Mouse (Mus musculus) cerebellum, adult 11 months (tissue): ENCODE measurements around the gene Rad51.
A peak's percentile ranks its signal among the peaks of the same experiment; 100 is the strongest.

ENCODE experiments used
- DNase-seq: peaks from one replicate; pipeline ENCODE4 v3.0.0; 2022

Gene Rad51

DNA sequence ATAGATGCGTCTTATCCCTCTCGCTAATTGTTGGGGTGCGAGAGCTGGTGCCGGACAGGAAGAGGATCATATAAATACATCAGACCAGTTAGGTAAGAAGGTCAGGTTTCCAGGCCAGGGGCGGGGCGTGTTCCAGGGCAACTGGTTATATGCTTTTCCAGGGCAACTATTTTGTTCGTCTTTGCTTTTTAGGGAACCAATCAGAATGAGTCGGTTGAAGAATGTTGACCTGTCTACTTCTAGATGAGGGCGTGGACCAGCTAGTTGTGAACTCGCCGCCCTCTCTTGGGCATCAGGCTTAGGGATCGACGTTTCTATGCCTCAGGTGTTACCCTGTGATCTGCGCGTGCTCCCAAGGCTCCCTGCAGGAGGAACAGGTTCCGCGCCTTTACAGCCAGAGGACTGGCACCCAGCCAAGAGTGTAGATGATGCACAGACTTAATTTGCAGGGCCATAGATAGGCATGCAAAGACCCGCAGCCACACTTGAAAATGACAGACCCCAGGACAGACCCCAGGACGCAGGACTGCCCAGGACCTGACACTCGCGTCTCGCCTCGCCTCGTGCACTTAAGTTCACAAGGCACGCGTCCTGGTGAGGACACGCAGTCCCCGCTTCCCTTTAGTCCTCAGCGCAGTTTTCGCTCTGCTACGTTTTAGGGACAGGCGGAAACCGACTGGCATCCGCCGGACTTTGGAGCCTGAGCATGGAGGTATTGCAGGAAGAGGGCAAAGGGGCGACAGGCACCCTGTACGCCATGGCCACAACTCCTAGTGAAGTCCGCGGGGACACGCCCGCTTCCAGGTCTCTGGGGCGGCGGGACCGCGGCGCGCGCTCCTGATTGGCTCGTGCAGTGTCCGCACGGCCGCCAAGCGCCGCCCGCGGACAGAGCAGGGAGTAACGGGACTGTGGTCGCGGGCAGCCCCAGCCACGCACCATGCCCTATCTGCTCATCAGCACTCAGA lies 54.6 kb downstream of the Rad51 start, which contains the start of gene Gchfr:
Gene Gchfr (plus strand): TSS at position 873 of the 965 bp plus-strand sequence.
- DNase-seq = peak; percentile 29

DNA sequence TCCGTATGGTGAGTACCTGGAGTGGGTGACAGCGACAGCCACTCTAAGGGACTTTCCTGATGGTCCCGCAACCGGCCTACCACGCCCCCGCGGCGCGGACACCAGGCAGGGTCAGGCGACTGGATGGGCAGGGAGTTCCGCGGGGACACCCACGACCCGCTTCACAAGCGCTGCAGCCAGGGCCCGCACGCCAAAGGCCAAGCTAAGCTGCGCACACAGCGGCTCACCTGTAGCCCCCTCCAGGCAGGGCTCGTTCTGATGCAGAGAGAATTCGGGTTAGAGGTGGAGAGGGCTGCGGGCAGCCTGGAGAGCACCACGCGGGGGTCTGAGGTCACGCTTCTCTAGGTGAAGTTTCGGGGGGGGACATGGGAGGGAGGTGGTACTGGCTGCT lies 55.3 kb downstream of the Rad51 start:
- no peak for DNase-seq

DNA sequence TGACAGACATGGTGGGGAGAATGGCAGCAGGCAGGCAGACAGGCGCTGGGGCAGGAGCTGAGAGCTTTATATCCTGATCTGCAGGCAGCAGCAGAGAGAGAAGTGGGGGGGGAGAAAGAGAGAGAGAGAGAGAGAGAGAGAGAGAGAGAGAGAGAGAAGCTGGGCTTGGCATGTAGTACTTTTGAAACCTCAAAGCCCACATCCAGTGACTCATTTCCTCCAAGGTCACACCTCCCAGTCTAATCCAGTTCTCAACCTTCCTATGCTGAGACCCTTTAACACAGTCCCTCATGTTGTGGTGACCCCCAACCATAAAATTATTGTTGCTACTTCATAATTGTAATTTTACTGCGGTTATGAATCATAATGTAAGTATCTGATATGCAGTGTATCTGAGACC lies 57.7 kb downstream of the Rad51 start:
- no peak for DNase-seq

DNA sequence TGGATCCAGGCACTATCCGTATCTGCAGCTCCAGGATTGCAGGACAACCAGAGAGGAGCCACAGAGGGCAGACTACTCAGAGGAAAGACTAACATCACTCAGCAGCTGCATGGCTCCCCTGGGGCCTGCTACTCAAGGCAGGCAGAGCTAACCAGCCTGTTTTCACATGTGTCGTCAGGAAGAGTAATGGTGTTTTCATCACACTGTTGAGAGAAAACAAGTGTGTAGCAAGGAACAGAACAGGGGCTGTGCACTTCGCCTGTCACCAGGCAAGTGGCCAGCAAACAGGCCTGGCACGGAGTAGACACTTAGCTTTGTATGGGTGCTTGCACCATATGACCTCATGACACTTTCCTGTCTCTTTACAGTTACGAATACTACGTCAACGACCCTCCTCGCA lies 59.0 kb downstream of the Rad51 start:
- no peak for DNase-seq

- no peak for DNase-seq
Measured at GRCm38 (mm10) chr2:119172446-119172845, 59.9 kb downstream of the Rad51 start.

GRCm38 (mm10) chr2:119172862-119173576 lies 60.4 kb downstream of the Rad51 start:
- DNase-seq = no peak

- DNase-seq = no peak
Measured at GRCm38 (mm10) chr2:119173991-119174651, 61.5 kb downstream of the Rad51 start, which contains the start of gene Gm14137. Gene Gm14137, plus strand, starts transcription at chr2:119174509.

- DNase-seq = no peak
Measured at GRCm38 (mm10) chr2:119174866-119175265, 62.3 kb downstream of the Rad51 start.

DNA sequence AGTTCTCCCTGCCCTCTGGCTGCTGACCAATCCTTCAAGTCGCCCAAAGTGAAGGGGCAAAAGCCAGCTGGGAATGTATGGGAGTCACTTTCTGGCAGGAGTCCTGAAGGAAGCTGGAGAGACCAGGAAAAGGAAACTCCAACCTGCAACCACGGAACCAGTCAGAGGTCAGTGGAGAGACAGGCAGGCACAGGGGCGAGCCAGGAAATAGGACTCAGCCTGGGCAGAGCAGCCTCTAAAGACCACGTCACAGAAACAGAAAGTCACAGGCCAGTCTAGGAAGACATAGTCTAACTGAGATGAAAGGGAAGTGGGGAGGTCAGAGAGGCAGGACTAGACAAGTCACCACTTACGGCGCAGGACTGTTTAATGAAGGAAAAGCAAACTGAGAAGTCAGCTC lies 63.0 kb downstream of the Rad51 start:
- DNase-seq = no peak

DNA sequence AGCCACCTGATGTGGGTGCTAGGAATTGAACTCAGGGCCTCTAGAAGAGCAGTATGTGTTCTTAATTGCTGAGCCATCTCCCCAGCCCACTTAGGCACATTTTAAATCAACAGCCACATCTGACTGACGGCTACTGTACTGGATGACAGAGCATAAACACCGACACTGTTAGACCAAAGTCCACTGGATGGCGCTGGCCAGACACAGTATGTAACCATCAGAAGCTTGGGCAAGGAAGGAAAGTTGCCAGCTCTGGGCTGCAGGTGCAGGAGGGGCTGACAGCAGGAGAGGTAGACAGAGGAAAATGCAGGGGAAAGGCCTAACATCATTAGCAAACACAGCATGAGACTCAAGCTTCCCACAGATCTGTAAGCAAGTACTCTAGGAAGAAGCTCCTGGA lies 64.2 kb downstream of the Rad51 start:
- no peak for DNase-seq

- no peak for DNase-seq
Measured at GRCm38 (mm10) chr2:119177384-119177939, 64.9 kb downstream of the Rad51 start.

GRCm38 (mm10) chr2:119182914-119183313 lies 70.3 kb downstream of the Rad51 start:
- DNase-seq = no peak

DNA sequence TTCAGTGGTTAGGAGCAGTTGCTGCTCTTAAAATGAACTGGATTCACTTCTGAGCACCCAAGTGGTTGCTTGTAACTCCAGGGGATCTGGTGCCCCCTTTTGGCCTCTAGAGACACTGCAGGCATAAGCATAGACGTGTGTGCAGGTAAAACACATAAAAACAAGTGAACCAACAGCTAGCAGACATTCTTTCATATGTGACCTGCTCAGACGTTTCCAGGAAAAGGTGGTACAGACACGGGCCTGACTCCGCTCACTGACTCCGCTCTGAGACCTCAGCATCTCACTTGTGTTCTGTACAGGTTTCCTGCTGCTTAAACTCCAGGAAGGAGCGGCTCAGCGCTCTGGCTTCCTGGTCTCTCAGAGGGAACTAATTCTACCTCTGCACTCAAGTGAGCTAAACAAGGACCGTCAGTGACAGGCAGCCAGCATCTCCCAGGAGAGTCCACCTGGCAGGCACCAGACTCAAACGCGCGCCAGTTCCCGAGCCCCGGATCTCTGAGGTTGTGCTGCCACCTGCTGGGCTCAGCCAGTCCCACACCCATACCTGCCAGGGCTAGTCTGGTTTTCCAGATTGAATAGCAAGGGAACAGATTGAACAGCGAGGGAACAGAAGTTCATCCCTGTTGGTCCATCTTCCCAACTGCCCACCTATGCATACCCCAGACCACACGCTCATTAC lies 76.6 kb downstream of the Rad51 start:
- DNase-seq = peak; percentile 90

DNA sequence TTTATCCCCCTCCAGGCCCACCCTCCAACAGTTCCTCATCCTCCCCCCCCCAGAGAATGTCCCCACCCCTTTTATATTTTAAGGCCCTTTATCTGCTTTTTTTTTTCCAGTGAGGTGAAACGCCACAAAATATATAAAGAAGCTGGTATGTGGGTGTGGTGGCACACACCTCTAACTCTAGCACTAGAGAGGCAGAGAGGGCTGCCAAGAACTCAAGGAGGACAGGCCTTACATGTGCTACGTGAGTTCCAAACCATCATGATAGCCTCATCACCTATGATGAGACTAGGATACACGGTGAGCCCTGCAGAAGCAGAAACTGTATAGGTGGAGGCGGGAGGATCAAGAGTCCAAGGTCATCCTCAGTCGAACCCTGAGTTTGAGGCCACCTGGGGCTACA lies 78.4 kb downstream of the Rad51 start:
- no peak for DNase-seq

GRCm38 (mm10) chr2:119194140-119194539 lies 81.5 kb downstream of the Rad51 start:
- DNase-seq = no peak

DNA sequence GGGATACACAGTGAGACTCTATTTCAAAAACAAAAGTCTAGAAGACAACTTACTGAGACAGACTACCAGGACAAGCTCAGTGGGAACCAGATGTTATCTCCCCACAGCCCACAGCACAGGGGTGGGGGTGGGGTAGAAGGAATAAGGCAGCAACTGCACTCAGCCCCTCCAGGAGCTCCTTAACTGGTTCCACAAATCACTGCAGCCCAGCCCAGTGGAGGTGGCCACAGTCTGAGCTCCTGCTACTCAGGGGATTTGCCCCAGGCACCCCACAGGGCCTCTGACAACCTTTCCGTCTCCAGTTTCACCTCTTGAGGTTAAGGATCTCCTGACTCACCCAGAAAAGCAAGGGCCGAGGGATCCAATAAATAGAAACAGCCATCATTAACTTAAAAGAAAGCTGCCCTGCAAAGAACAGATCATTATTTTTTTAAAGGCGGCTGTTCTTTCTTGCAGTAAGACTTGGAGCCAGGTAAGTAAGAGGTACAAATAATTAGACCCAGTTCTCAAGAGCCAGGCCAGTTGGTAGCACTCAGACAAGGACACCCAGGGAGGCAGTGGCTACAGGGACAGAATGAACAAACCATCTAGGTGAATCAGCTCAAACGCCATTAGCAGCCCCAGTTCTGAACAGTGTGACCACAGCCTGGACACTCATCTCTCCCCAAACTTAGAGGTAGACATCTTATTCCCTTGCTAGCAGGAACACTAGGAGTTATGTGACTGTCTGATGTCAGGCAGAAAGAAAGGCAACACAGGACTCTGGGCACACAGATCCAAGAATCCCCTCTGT lies 83.9 kb downstream of the Rad51 start:
- DNase-seq = no peak
